Mouse (Mus musculus): ENCODE measurements at regions not wholly inside any gene's neighbourhood (a gene's known extent, or its start where the extent isn't known, plus 50 kb on each side); places are given as distances from the start of the nearest gene placed in this dataset.

DNA sequence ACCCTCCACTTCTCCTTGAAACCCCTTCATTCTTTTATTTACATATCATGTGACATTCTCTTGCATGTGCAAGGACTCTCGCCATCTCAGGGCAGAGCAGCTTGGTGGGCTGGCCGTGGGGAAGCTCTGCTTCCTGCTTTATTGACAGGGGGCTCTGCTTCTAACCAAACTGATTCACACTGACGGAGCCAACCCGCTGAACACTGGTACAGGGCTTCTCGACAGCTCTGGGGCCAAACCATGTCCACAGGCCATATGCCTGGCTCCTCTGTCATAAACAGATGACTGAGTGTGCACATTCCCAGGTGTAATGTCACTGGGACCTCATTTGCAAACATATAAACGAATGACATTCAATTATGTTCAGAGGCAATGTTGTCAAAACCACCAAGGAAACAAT, 800.7 kb downstream of the Ttll7 start:
- TF ChIP-seq CTCF (IDR thresholded peaks at IDR 0.05; ENCODE audit: control insufficient read depth, insufficient read depth, insufficient read length) = no peak
- TF ChIP-seq USF1 (IDR thresholded peaks at IDR 0.05; ENCODE audit: low read depth) = no peak
- TF ChIP-seq MAX (IDR thresholded peaks at IDR 0.05) = no peak
- no peak for TF ChIP-seq MYOG (IDR thresholded peaks at IDR 0.05; ENCODE audit: control insufficient read depth, extremely low read depth, insufficient read length)
